Mouse (Mus musculus) right cerebral cortex, postnatal 10 days (tissue): ENCODE data around the gene Srp14.

Source experiments
- DNase-seq, 2 experiments: peaks; one replicate each; pipeline ENCODE4 v3.0.0; 2021; ENCODE audit warnings: low spot score in 2 of 2

The Srp14 gene

DNA sequence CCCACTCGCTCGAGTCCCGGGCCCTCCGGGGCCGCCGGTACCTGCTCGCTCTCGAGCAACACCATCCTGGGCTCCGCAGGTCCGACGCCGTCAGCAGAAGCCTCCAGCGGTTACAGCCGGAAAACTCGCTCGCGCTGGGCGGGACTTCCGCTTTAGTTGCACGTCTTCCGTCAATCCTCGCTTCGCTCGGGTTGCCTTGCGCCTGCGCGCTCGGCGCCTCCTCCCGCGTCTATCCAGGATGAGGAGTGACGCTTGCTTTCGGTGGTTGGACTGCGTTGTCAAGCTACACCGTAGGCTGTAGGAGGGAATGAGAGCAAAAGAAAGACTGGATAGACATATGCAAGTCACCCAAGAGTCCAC is at the start of gene Srp14:
Gene Srp14 (minus strand): TSS at position 162 of the 360 bp plus-strand sequence.
- DNase-seq = peak; percentile 95 to 96

DNA sequence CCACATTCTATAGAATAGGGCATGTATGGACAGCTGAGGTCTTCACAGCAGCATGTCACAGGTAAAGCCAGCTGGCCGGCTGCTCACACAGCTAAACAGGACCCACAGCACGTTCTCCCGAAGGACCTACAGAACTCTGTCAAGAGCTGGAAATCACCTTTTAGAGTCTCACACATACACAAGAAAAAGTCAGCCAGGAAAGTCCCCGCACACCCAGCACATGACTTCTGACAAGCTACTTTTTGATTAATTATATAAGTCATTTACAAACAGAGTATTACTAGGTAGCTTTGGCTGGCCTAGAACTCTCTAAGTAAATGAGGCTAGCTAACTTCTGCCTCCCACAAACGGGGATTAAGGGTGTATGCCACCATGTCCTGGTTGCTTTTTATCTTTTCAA is 47.0 kb upstream of the Srp14 start:
- DNase-seq = no peak

DNA sequence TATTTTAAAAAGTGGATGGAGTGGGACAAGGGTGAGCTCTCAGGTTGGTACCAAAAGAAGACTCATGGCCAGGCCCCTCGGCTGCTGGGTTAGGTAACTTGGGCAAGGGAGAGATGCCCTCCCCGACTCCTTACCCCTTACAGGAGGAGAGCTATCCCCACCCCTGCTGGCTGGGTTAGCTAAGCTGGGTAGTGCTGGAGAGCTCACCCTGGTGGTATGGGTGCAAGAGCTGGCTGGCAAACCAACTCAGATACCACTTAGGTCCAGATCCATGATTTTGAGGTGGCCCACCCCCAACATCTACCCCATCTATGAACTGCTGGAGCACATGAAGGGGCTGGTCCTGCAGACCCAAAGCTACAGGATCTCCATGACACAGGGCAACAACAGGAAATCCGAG is 45.3 kb upstream of the Srp14 start:
- no peak for DNase-seq

DNA sequence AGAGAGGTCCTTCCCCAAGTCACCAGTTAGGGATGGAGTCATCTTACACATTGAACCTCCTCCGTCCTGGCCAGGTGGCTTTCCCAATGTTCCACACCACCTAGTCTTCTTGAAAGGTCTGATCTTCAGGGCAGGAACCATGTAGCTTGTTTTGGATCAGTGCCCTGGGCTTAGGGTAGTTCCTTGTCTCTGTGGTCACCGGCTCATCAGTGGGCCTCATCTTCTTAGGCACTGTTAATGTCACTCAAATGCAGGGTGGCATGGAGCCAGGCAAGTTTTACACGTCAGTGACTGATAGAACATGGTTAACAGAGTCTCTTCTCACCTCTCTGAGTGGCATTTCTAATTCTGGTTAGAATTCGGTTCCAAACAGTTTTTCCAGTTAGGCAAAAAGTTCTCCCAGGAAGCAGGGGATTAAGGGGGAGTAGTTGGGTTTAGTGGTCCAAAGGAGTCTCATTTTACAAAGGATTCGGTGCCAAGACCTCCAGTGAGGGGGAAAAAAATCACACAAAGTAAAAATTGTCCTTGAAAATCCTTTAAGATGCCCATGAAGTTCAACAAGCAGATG is 43.7 kb upstream of the Srp14 start:
- peak in 1 of 2 experiments; percentile 57 for DNase-seq

DNA sequence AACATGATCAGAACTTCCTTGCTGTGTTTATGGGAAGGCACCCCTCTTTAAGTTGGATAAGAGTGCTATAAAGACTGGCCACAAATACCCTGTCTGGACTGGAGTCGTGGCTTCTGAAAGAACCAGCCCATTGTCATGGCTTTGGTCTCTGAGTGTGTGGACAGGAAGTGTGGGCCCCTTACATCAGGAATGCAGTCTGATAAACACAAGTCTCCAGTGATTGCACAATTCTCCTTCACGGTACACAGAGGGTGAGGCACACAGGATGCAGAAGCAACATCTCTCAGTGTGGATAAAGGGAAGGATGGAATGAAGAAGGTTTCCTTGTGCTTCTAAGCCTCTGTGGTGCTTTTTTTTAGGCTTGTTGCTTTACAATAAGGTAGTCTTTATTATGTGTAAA is 42.8 kb upstream of the Srp14 start:
- DNase-seq = no peak

DNA sequence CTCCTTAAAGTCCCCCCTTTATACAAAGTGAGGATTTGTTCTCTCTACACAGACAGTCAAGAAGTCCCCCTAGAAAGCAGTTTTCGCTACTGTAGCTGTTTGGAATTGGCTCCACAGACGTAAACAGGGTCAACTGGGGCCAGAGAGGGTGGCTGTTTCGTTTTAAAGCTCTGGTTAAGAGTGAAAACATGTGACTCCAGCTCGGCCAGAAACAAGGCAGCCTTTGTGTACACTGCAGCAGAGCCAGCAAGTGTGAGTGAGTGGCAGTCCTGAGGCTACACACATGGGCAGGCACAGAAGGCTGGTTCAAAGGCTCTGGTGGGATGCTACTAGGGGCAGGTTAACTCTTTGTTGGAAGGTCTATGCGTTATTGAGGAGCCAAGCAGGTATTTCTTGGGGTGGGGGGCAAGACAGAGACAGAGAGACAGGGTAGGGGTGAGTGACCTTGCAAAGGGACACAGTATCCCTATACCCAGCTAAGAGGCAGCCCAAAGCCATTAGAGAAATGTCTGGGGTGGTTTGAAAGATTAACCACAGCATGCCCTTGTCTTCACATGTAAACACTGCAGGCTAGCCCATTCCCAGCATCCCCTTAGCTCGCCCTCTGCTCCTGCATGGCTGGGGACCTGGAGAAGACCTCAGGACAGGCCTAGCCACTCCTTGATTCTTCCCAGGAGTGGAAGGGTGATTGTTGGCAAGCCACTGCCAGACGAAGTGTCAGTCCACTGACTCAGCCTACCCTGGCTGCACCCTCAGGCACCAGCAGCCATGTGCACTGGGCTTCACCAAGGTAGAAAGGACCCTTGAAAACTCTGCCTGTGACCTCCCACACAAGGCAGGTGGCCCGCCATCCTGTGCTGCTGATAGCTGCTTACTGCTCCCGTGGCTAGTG is 40.8 kb upstream of the Srp14 start:
- DNase-seq = peak; percentile 68 to 82

DNA sequence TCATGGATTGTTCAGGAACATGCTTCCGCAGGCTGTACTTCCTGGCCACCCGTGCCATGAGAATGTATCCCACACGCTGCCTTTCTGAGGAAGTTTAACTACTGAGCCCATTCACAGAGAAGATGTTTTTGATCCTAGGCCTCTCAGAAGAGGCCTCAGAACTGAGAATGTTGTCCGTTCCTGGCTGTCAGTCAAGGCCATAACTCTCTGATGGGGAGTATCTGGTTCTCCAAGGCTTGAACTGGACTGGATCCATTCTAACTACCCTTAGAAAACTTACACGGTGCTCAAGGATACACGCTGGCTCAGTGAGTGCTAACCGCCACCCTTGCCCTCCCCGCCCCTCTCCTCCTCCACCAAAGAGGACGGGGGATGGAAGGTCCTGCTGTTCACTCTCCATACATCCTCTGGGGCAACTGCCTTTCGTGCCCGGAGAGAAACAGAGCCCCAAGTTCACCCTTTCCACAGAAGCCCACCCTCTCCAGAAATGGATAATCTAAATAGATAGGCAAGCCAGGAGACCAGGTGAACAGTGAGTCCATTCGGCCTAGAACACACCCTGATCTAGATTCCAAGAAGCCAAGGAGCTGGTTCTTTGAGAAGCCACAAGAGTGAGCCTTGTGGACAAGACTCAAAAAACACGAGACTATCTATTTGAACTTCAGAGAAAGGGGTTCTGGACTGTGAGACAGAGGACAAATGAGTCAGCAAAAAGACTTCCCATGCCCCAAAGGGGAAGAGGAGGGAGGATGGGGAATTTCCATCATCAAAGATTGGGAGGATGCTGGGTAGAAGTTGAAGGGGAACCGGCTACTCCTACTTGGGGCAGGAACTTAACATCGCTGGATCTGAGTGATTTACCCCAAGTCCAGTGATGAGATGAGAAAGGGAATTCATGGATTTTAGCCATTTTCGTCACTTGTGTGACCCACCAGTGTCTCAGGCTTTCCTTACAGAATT is 33.2 kb upstream of the Srp14 start:
- DNase-seq = no peak

DNA sequence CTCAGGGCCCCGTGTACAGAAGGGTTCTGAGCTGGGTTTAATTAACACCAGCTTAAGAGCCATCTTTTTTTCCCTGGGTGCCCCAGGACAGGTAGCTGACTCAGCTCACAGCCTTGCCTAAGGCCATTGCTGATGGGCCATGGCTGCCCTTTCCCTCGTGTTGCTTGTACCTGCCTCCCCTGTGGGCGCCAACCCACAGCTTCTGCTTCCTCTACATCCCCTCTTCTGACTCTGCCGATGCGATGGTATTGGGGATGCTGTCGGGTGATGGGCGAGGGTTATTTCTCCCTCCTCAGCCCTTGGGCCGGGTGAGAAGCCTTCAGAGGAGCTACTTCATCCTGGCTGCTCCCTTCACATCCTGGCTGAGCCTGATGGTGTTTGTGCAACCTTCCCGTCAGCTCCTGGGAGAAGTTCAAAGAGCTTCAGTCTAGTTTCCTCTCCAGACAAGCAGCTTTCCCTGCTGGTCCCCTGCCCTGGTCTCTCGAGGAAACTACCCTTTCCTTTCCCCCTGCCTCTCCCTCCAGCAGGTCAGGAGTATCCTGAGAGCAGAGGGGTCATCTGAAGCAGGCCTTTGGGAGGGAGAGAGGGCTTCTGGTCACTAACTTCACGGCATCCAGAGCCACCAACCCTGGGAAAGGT is 32.4 kb upstream of the Srp14 start:
- DNase-seq = no peak

DNA sequence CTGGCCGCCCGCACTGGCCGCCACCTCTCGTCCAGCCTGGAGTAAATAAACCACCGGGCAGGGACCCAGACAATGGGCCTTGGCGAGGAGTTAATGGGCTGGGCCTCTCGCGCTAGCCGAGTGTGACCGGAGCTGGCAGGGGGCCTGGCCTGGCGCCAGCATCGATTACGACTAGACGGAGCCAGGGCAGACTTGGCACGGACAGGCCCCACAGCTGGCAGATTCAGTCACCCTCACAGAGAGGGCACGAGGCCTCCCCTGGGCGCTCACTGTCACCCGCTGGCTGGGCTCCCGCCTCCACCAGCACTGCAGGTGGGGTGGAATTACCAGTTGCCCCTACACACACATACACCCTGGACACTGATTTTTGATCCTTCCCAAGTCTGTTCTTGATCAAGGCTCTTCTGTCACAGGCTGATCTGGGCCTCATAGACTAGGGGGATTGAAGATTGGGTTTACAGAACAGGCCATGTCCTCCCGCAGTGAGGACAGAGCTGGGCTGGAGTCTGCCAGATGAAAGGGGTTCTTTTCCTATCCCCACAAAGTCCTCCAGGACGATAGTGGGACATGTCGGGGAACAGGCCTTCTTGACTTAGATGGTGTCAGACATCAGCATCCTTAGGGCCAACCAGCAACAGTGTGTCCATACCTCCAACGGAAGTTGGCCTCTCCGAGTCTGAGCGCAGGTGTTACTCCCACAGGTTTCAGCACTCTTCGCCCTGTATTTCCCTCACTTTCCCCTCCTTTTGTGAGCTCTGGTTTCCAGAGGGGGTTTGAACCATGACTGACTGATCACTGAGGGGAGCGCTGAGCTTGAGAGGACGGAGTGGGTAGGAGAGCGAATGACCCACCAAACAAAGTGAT is 31.2 kb upstream of the Srp14 start:
- DNase-seq = peak; percentile 93

DNA sequence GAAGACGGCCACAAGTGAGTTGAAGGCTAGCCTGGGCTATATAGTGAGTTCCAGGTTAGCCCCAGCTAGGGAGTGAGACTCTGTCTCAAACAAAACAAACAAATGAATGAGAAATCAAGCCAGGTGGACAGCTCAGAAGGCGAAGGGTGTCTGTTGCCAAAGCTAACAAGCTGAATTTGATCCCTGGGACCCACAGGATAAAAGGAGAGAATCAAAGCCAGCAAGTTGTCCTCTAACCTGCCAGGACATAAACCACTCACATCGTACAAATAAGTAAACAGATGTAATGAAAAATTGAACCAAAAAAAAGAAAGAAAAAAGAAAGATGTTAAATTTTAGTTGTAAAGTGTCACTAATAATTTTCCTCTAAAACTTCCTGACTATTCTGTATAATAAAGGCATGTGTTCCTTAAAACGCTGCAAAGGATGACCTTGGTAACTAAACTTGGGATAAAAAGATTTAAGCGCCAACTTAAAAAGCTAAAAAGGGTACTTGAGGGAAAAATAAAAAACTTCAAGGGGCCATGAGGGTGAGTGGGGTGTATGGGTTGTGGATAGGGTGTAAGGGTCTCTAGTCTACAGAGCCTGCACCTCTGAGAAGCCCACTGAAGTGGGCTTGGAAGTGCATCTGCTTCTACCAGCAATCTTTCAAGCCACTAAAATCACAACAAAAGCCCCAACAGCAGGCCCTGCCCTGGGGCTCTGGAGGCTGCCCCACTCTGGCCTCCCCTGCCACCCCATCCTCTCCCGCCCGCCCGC is 30.4 kb upstream of the Srp14 start:
- DNase-seq = no peak

DNA sequence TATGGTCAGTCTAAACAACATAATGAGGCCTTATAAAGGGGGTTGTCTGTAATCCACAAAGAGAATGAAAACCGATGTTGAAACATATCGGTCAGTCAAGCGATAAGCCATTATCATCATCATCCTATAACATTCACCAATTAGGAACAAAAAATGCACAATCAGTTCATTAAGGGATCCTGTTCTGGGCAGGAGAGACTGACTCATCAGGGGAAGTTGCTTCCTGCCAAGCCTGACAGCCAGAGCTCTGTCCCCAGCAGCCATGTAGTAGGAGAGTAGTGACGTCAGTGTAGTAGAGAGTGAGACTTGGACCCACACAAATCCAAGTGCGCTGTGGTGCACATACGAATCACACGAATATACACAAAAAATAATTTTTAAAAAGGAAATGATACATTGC is 27.6 kb upstream of the Srp14 start:
- DNase-seq = no peak

DNA sequence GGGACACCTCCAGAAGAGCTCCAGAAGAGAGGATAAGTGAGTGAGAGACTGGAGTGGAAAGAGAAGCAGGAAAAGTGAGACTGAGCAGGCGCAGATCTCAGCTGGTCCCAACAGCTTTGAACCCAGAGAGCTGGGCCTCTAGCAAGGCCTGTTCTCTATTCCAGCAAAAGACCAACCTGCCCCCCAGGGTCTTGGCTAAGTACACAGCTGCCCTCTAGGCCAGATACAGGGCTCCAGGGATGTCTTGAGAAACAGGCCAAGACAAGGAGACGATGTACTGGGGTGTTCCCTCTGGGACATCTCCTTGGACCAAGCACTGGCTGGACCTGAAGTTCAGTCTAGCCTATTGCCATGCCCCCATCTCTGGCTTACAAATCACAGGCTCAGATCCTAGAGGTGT is 20.7 kb upstream of the Srp14 start:
- no peak for DNase-seq

DNA sequence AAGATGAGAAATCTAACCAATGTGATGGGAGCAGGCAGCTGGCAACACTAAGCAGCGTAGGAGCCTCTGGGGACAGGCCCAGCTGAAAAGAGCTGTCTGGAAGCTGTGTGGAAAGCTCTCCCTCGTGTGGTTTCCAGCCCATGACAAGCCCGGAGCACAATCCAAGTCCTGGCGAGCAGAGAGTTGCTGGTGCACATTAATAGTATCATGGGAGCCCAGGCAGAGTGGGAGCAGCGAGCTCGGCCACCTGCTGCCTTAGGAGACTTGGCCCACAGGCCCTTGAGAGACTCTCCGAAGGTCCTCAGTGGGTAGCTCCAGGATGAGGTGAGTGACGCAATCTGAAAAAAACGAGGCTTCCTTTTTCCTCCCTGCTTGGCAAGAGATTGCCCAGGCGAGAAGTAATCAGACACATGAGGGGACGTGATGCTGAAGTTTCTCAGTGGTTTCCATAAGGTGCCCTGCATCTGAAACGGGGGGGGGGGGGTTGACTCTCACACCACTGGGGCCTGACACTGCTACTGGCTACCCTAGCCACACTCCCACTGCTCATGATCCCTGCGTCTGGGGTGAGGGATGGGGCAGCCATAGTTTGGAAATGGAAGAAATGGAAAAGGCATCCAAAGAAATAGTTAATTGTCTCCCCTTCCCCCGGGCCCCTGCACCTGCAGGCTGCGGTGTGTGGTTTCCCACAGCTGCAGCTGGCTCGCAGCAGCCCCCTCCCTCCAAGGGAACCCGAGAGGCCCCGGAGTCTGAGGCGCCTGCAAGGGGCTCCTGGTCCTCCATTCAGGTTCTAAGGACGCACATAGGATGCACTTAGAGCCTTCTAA is 19.8 kb upstream of the Srp14 start:
- peak; percentile 40 to 55 for DNase-seq

DNA sequence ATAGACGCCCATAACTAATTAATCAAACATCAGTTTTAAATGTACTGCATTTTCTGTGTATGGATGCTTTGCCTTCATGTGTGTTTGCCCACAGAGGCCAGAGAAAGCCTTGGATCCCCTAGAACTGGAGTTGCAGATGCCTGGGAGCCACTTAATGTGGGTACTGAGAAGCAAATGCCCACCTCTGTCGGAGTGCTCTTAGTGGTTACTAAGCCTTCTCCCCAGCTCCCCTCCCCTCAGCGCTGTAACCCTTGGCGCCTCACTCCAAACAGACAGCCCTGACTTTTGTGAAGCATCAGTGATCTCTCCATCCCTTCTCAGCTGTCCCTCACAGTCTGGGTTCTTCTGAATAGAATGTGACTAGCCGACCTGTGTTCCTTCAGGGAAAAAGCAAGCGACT is 19.0 kb upstream of the Srp14 start:
- DNase-seq = no peak

DNA sequence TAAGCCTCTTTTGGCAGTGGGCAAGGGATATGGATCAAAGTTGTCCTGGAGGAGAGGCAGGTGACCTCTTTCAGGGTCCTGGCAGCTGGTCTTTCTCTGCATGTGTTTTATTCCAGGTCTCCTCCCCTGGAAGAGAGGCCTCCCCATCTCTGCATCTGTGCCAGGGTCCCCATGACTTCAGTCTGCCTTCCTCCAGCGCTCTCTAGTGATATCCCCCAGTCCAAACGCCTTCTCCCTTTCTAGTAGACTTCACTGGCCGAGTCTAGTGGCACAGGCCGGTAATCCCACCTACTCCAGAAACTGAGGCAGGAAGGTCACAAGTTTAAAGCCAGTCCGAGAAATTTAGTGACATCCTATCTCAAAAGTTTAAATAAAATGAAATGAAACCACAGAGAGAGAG is 18.4 kb upstream of the Srp14 start:
- no peak for DNase-seq

DNA sequence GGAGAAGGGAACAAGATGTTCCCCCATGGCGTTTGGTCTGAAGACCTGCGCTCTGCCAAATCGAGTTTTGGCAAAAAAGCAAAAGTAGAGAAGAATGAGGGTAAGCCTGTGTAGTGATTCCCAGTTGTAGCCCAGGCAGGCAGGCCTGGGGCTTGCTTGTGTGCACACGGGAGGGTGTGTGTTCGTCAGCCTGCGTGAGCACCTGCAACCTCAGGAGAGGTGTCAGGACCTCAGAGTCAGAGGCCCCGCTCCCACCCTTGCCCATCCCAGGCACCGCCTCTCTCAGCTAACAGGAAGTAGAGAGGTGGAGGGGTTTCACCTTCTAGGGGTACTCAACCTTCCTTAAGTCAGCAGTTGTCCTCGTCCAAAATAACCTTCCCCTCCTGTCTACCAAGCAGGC is 15.5 kb upstream of the Srp14 start:
- DNase-seq = no peak

DNA sequence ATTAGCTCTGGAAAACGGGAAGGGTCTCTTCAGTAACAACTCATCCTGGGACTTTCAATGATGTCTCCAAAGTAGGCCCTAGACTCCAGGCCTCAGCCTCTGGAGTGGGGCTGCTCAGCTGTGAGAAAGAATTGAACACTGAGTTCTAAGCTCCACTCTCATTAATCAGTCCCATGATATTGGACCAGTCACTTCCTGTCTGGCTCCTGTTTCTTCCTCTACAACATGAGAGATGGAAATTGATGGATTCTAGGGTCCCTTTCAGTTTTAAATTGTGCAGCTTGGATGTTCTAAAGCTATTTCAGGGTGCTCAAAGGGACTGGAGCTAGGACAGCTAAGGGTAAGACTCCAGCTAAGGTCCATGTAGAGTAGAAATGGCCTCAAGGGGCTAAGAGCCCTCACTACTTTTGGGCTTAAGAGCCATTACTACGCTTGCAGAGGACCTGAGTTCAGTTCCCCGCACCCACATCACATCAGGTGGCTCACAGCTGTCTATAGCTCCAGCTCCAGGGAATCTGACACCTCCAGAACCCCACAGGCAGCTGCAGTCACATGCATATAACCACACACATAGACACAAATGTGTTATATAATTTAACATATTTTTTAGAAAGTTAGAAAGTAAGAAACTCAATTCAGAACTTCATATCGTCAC is 12.4 kb upstream of the Srp14 start:
- no peak for DNase-seq

DNA sequence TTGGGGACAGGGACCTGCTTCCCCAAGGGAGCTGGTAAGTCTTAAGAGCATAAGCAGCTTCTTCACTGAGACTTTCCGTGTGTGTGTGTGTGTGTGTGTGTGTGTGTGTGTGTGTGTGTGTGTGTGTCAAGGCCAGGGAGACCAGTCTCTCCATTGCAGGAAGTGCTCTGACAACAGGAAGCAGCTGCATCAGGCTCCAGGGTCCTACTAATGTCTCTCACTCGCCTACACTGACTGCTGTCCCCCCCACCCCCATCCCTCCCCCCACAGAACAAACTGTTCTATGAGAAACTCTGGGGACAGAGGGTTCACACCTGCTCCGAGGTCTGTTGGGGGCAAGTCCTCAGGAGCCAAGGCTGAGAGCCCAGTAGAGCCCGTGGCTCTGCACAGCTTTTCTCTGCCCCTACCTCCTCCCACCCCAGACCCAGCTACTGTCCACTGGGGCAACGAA is 11.8 kb upstream of the Srp14 start:
- DNase-seq = peak; percentile 46 to 50
